Mouse (Mus musculus) ES-Bruce4 (cell line): ENCODE measurements around the gene Ppt1.

Experiments
- CTCF ChIP-seq: IDR thresholded peaks from one replicate; pipeline ENCODE4 v1.8.1; 2011; ENCODE audit warnings: low read depth, low read length
- EP300 ChIP-seq: IDR thresholded peaks from 2 replicates; pipeline ENCODE4 v1.6.1; 2011; ENCODE audit warnings: low read depth, low read length; ENCODE audit not compliant: insufficient read depth
- POLR2A ChIP-seq: IDR thresholded peaks from one replicate; pipeline ENCODE4 v1.8.1; 2011; ENCODE audit warnings: low read length; ENCODE audit not compliant: insufficient read depth

GRCm38 (mm10) chr4:122837180-122837730, 1.2 kb downstream of the Ppt1 start:
- TF ChIP-seq CTCF (no peak), EP300 (no peak), POLR2A (no peak)
